Mouse (Mus musculus) limb, embryonic 10.5 days (tissue): ENCODE measurements around the gene Polm. TPM values are rescaled to one million over a fixed set of nuclear protein-coding genes. Genes with fewer than 3 reads are reported as not detected.

ENCODE experiments used
- DNase-seq: peaks from one replicate; pipeline ENCODE4 v3.0.0-alpha.2; 2017; ENCODE audit warnings: low spot score
- H3K27ac ChIP-seq: fragments of 300-500 bp; sonication (generic); 2 replicates; pipeline ENCODE4 v1.5.1; 2016; ENCODE audit warnings: mild to moderate bottlenecking
- H3K27me3 ChIP-seq: fragments of 300-500 bp; sonication (generic); 2 replicates; pipeline ENCODE4 v1.6.1; 2016; ENCODE audit warnings: low read depth, mild to moderate bottlenecking; ENCODE audit not compliant: poor library complexity, severe bottlenecking
- H3K36me3 ChIP-seq: fragments of 300-500 bp; sonication (generic); 2 replicates; pipeline ENCODE4 v1.6.1; 2016; ENCODE audit warnings: mild to moderate bottlenecking, moderate library complexity
- H3K4me1 ChIP-seq: fragments of 300-500 bp; sonication (generic); 2 replicates; pipeline ENCODE4 v1.6.1; 2016
- H3K4me3 ChIP-seq: fragments of 300-500 bp; sonication (generic); 2 replicates; pipeline ENCODE4 v1.5.1; 2016; ENCODE audit warnings: mild to moderate bottlenecking, moderate library complexity
- H3K9me3 ChIP-seq: fragments of 300-500 bp; sonication (generic); replicated peaks from 2 replicates; pipeline ENCODE4 v1.6.1; 2016; ENCODE audit warnings: mild to moderate bottlenecking
- WGBS: fragments of 180-500 bp; shearing (Covaris S2); methylation state at CpG from one replicate; pipeline ENCODE4 v1.1.7; 2016; 5-methylcytosine and 5-hydroxymethylcytosine counted together
- polyA plus RNA-seq: library from polyadenylated mRNA; unstranded; fragments of >200 nt; fragmentation: Nextera tagmentation; extraction: Ambion mirVana; gene quantifications from 2 replicates; pipeline ENCODE4 v1.2.1, GENCODE M21; 2016

Gene Polm
- polyA plus RNA-seq, 1 experiment from 2014 or later = 10.3 TPM

- Histone ChIP-seq H3K4me1 (0 out of 2 replicates have a peak, but pooled peaks cover 3% of the 10 kb centered on the region), H3K4me3 (no peak overlapping the region), H3K36me3 (no peaks in the 10 kb centered on the region), H3K27ac (no peak overlapping the region), H3K9me3 (no peaks in the 10 kb centered on the region), H3K27me3 (no peaks in the 10 kb centered on the region)
- 84% methylated on average over 2 of the region's 2 CpGs for WGBS
- DNase-seq = no peak
Observed at GRCm38 (mm10) chr11:5849316-5849715, 11.5 kb upstream of the Polm start.

GRCm38 (mm10) chr11:5848741-5849140 is 10.9 kb upstream of the Polm start:
- 71% methylated on average over 6 of the region's 6 CpGs for WGBS

GRCm38 (mm10) chr11:5846639-5847345 is 9.0 kb upstream of the Polm start:
- WGBS = 79% methylated on average over 7 of the region's 7 CpGs
- H3K27me3 ChIP-seq = no peaks in the 10 kb centered on the region
- no peaks in the 10 kb centered on the region for H3K9me3 ChIP-seq
- no peaks in the 10 kb centered on the region for H3K4me1 ChIP-seq
- H3K36me3 ChIP-seq = no peaks in the 10 kb centered on the region
- no peak for DNase-seq
- no peak overlapping the region for H3K4me3 ChIP-seq
- H3K27ac ChIP-seq = no peak overlapping the region

More at GRCm38 (mm10) chr11:5848741-5849140, 10.9 kb upstream of the Polm start:
- Histone ChIP-seq H3K36me3 (no peaks in the 10 kb centered on the region), H3K9me3 (no peaks in the 10 kb centered on the region), H3K27me3 (no peaks in the 10 kb centered on the region), H3K4me1 (0 out of 2 replicates have a peak, but pooled peaks cover 3% of the 10 kb centered on the region), H3K27ac (no peak overlapping the region), H3K4me3 (no peak overlapping the region)
- DNase-seq = no peak

- Histone ChIP-seq H3K27me3 (no peaks in the 10 kb centered on the region), H3K27ac (no peak overlapping the region), H3K4me1 (peaks cover 14% of the 10 kb centered on the region), H3K36me3 (no peaks in the 10 kb centered on the region), H3K9me3 (no peaks in the 10 kb centered on the region; the same call in 1 of the 2 replicates), H3K4me3 (no peak overlapping the region)
- WGBS = 89% methylated on average over 3 of the region's 3 CpGs
- no peak for DNase-seq
Observed at GRCm38 (mm10) chr11:5843131-5843530, 5.3 kb upstream of the Polm start.

DNA sequence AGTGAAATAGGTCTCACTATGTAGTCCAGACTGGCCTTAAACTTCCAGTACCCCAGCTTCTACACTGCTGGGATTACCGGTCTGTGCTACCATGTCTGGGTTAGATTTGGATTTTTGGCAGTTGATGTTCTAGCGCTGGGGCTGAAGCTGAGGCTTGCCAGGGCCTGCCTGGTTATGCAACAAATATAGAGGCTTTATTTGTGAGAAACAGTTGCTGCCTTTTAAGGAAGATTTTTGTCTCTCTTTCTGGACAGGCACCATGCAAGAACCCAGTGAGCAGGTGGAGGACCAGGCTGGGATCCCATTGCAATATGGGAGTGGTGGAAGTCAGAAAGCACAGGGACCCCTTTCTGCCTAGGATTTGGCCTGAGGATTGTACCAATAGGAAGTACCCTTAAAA is 3.9 kb upstream of the Polm start:
- DNase-seq = no peak

DNA sequence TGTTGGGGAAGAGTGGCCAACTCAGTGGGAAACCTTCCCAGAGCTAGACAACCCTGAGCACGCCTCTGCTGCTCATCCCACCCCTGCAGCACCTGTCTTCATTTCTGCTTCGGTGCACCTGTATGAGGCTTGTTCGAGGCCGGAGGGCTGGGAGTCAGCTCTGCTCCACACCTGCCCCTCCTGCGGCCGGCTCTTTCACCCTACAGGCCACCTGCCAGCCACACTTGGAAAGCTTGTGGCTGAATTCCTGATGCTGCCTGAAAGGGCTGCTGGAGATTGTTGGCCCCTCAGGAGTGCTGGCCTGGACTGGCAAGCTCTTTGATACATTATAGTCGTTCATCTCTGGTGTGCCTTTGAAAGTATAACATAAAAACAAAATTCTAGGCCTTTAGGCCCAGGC is 2.5 kb upstream of the Polm start:
- Histone ChIP-seq H3K9me3 (no peaks in the 10 kb centered on the region; the same call in 1 of the 2 replicates), H3K4me1 (peaks cover 21% of the 10 kb centered on the region), H3K4me3 (no peak overlapping the region), H3K36me3 (no peaks in the 10 kb centered on the region), H3K27ac (0 out of 2 replicates have a peak overlapping the region, but pooled peaks have one; percentile 1), H3K27me3 (no peaks in the 10 kb centered on the region)
- DNase-seq = no peak
- 84% methylated on average over 7 of the region's 7 CpGs for WGBS

More for the DNA sequence above, 3.9 kb upstream of the Polm start:
- Histone ChIP-seq H3K36me3 (no peaks in the 10 kb centered on the region), H3K4me1 (peaks cover 21% of the 10 kb centered on the region), H3K4me3 (no peak overlapping the region), H3K27me3 (no peaks in the 10 kb centered on the region), H3K27ac (no peak overlapping the region), H3K9me3 (no peaks in the 10 kb centered on the region; the same call in 1 of the 2 replicates)
- 96% methylated on average over 2 of the region's 2 CpGs for WGBS

DNA sequence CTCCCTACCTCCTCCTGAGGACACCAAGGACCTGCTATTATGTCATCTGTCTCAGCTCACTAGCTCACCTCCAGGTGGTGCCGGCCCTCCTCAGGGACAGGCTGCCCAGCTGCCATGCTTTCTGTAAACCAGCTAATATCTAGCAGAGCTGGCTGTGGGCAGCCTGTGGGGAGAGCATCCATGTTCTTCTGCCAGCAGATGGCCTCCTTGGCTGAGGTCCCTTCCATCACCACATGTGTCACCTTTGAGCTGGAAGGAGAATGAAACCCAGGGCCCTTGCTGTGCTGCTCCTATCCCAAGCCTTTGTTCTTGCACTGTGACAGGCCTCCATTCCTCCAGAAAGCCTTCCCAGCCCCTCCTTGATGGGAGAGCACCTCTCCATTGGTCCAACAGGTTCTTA is 1.7 kb downstream of the Polm start:
- WGBS = 45% methylated on average over 1 of the region's 1 CpGs
- no peak for DNase-seq
- Histone ChIP-seq H3K27me3 (no peaks in the 10 kb centered on the region), H3K27ac (no peak overlapping the region), H3K36me3 (peaks cover 25% of the 10 kb centered on the region), H3K4me3 (no peak overlapping the region), H3K4me1 (peaks cover 21% of the 10 kb centered on the region), H3K9me3 (no peaks in the 10 kb centered on the region)

GRCm38 (mm10) chr11:5835057-5835456 is 2.8 kb downstream of the Polm start:
- Histone ChIP-seq H3K4me3 (no peak overlapping the region), H3K36me3 (peaks cover 31% of the 10 kb centered on the region), H3K27me3 (no peaks in the 10 kb centered on the region), H3K9me3 (no peaks in the 10 kb centered on the region), H3K27ac (no peak overlapping the region), H3K4me1 (peaks cover 17% of the 10 kb centered on the region)
- no peak for DNase-seq
- 88% methylated on average over 7 of the region's 7 CpGs for WGBS

DNA sequence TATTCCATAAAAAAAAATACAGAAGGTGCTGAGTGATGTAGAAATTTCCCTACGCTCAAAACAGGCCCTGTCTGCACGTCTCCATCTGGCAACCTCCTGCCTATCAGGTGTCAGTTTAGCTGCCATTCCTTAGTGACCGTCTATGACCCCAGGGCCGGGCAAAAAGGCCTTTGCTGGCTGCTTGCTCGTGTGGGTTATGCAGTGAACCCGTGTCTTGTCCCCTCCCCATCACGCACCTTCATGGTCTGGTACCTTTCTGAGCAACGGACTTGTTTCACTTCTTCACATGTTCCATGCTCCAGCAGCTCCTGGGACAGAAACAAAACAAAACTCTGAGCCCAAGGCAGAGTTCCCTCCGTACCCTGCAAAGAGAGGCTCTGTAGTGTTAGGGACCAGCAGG is 3.3 kb downstream of the Polm start:
- no peak overlapping the region for H3K4me3 ChIP-seq
- no peaks in the 10 kb centered on the region for H3K9me3 ChIP-seq
- no peak overlapping the region for H3K27ac ChIP-seq
- 91% methylated on average over 9 of the region's 9 CpGs for WGBS
- DNase-seq = no peak
- H3K27me3 ChIP-seq = no peaks in the 10 kb centered on the region
- peaks cover 11% of the 10 kb centered on the region for H3K4me1 ChIP-seq
- H3K36me3 ChIP-seq = peaks cover 36% of the 10 kb centered on the region

- Histone ChIP-seq H3K27me3 (no peaks in the 10 kb centered on the region), H3K9me3 (no peaks in the 10 kb centered on the region), H3K36me3 (peaks cover 54% of the 10 kb centered on the region), H3K4me1 (0 out of 2 replicates have a peak, but pooled peaks cover 2% of the 10 kb centered on the region), H3K27ac (no peak overlapping the region), H3K4me3 (no peak overlapping the region)
- DNase-seq = no peak
- WGBS = 93% methylated on average over 12 of the region's 12 CpGs
Observed at GRCm38 (mm10) chr11:5829327-5829726, 8.5 kb downstream of the Polm start.

DNA sequence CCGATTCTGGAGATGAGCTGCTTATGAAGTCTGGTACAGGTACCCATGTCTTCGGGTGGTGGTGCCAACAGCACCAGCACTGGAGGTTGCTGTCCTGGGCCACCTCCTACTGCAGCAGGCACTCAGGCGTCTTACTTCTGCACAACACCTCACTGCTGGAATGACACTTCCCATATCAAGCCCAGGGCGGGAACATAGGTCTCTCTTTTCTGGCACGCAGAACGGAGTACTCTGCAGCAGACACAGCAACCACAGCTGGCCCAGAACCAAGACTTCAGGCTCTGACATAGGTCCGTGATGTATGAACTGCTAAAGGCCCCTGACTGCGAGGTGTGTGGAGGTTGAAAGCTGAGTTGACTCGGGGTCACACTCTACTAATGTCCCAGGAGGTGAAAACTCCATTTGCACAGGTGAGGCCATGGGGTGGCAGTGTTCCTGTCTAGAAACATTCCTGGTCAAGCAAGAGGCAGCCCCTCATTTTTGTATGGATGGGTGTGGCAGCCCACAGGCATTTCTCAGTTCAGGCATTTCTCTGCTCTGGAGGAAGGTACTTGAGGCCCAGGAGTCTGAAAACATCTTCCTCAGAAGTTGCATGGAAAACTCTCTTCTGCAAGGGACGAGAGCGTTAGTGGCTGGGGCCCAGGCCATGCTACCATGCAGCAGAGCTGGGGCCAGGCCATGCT is 9.2 kb downstream of the Polm start:
- Histone ChIP-seq H3K27ac (no peak overlapping the region), H3K27me3 (no peaks in the 10 kb centered on the region), H3K36me3 (peaks cover 48% of the 10 kb centered on the region), H3K9me3 (no peaks in the 10 kb centered on the region), H3K4me3 (no peak overlapping the region), H3K4me1 (0 out of 2 replicates have a peak, but pooled peaks cover 2% of the 10 kb centered on the region)
- DNase-seq = no peak
- WGBS = 88% methylated on average over 11 of the region's 11 CpGs

- WGBS = 88% methylated on average over 5 of the region's 5 CpGs
- H3K27ac ChIP-seq = no peak overlapping the region
- no peak overlapping the region for H3K4me3 ChIP-seq
- 0 out of 2 replicates have a peak, but pooled peaks cover 2% of the 10 kb centered on the region for H3K4me1 ChIP-seq
- no peaks in the 10 kb centered on the region for H3K9me3 ChIP-seq
- DNase-seq = no peak
- peaks cover 47% of the 10 kb centered on the region for H3K36me3 ChIP-seq
- H3K27me3 ChIP-seq = no peaks in the 10 kb centered on the region
Observed at GRCm38 (mm10) chr11:5827931-5828330, 9.9 kb downstream of the Polm start.

DNA sequence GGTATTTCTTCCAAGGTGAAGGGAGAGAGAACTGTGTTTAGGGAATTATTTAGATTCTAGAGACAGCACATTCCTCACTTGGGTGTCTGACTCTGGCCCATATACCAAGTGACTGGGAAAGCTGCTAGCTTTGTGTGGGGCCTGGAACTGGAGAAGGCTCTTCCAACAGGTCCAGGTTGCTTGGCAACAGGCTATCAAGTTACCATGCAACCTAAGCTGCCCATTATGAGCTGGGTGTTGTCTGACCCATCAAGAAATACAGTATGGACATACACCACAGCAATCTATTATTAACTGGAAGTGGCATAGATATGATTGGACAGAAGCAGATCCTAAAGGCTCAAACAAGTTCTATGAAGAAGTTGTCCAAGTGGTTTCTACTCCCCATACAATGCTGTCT is 12.4 kb downstream of the Polm start:
- 0 out of 2 replicates have a peak, but pooled peaks cover 2% of the 10 kb centered on the region for H3K4me1 ChIP-seq
- no peak overlapping the region for H3K4me3 ChIP-seq
- no peaks in the 10 kb centered on the region for H3K27me3 ChIP-seq
- no peak for DNase-seq
- no peak overlapping the region for H3K27ac ChIP-seq
- peaks cover 24% of the 10 kb centered on the region for H3K36me3 ChIP-seq
- H3K9me3 ChIP-seq = no peaks in the 10 kb centered on the region
